Mouse (Mus musculus) forebrain, embryonic 12.5 days (tissue): ENCODE measurements at regions not wholly inside any gene's neighbourhood (a gene's known extent, or its start where the extent isn't known, plus 50 kb on each side); places are given as distances from the start of the nearest gene placed in this dataset.
"Not testable (repeated sequence)": the region's sequence is repeated elsewhere in the genome, so short reads cannot be mapped to it uniquely, and the experiment has no call there.

Source experiments
- ATAC-seq: fragments of 200-750 bp; cut with Nextera tagmentation; 2 replicates; pipeline ENCODE4 v1.8.0; 2017; ENCODE audit warnings: moderate TSS enrichment; ENCODE audit not compliant: low FRiP score
- H3K27ac ChIP-seq: fragments of 300-500 bp; sonication (generic); 2 replicates; pipeline ENCODE4 v1.5.1; 2016; ENCODE audit warnings: mild to moderate bottlenecking
- H3K27me3 ChIP-seq: fragments of 300-500 bp; sonication (generic); 2 replicates; pipeline ENCODE4 v1.6.1; 2016; ENCODE audit warnings: mild to moderate bottlenecking
- H3K36me3 ChIP-seq: fragments of 300-500 bp; sonication (generic); replicated peaks from 2 replicates; pipeline ENCODE4 v1.6.1; 2016; ENCODE audit warnings: mild to moderate bottlenecking
- H3K4me1 ChIP-seq: fragments of 300-500 bp; sonication (generic); 2 replicates; pipeline ENCODE4 v1.6.1; 2016
- H3K4me2 ChIP-seq: fragments of 300-500 bp; sonication (generic); 2 replicates; pipeline ENCODE4 v1.6.1; 2016; ENCODE audit warnings: mild to moderate bottlenecking, moderate library complexity
- H3K4me3 ChIP-seq: fragments of 300-500 bp; sonication (generic); replicated peaks from 2 replicates; pipeline ENCODE4 v1.5.1; 2016; ENCODE audit warnings: mild to moderate bottlenecking
- H3K9ac ChIP-seq: fragments of 300-500 bp; sonication (generic); 2 replicates; pipeline ENCODE4 v1.6.1; 2016; ENCODE audit warnings: mild to moderate bottlenecking
- H3K9me3 ChIP-seq: fragments of 300-500 bp; sonication (generic); 2 replicates; pipeline ENCODE4 v1.6.1; 2016
- WGBS: fragments of 180-500 bp; shearing (Covaris S2); methylation state at CpG from one replicate; pipeline ENCODE4 v1.1.7; 2016; 5-methylcytosine and 5-hydroxymethylcytosine counted together

DNA sequence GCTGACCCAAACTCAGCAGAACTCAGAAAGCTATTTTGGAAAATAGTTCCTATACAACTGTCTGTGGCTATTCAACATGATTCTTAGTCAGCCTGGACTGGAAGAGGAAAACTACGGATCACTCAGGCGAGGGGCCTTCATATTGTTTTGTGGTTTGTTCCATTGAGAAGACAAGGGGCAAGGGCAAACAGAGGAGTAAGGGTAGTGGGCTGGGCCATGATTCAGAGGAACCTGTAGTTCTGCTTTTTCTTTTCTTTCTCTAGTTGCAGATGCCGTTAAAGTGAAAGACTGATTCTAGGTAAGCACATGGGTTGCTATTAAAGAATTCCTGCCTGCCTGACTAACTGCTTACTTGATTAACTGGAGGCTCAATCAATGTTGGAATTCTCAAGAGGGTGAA, 129.8 kb upstream of the Teddm2 start:
- no peaks in the 10 kb centered on the region for H3K36me3 ChIP-seq
- no peaks in the 10 kb centered on the region for H3K27me3 ChIP-seq
- WGBS, result 71% methylated on average over 3 of the region's 3 CpGs
- H3K27ac ChIP-seq, result no peak overlapping the region
- H3K4me1 ChIP-seq, result peaks cover 3% of the 10 kb centered on the region; the same call in 1 of the 2 replicates
- ATAC-seq, result no peak
- H3K4me2 ChIP-seq, result no peak overlapping the region
- H3K9ac ChIP-seq, result no peak overlapping the region
- no peaks in the 10 kb centered on the region for H3K9me3 ChIP-seq
- H3K4me3 ChIP-seq, result no peak overlapping the region

DNA sequence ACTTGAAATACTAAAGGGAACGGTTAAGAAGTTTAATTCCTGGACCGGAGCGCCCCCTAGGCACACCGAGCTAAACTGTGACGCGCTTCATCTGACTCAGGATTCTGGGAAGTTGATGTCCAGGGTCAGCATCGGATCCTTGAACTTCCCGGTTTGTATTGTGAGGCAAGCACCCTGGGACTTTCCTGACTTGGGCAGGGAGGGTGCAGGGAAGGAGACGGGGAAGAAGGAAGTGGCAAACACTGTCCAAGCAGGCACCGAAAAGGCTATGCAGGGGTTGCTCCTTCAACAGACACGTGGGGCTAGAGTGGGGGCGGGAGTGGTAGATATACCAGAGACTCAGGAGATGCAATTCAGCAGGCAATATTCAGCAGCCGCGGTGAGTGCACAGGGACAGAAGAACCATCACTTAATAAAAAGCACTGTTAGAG, 132.7 kb upstream of the Teddm2 start:
- 16% methylated on average over 14 of the region's 14 CpGs for WGBS
- no peak overlapping the region for H3K9ac ChIP-seq
- no peak overlapping the region for H3K27ac ChIP-seq
- peaks cover 3% of the 10 kb centered on the region; the same call in 1 of the 2 replicates for H3K4me1 ChIP-seq
- H3K4me3 ChIP-seq, result no peak overlapping the region
- no peaks in the 10 kb centered on the region; the same call in 1 of the 2 replicates for H3K9me3 ChIP-seq
- H3K36me3 ChIP-seq, result no peaks in the 10 kb centered on the region
- H3K27me3 ChIP-seq, result no peaks in the 10 kb centered on the region
- ATAC-seq, result no peak
- peak overlapping the region; percentile 30 for H3K4me2 ChIP-seq

DNA sequence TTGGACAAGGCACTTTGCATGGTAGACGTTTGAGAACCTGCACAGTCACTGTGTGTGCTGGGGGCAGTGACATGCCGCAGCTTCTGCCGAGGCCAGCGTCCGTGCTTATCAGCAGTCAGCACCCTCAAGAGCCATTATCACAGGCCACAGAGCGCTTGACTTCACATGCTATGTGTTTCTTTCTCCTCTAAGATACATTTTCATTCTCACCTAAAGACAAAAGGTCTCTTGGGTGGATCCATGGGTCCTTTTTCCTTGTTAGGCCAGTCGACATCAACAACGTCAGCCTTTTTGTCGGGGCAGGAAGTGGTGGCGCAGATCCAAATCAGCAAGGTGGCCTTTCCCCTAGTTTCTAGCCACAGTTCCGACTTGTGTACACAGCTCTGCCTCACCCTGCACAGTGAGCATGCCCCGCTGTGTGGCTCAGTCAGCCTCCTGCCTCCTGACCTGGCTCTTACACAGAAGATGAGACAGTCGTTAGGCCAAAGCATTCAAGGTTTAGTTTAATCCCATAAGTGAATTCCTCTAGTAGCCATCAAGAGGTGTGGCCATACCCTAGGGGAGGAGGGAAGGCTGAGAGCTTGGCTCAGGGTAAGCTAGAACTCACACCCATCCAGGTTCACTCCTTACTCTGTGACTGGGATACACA, 134.1 kb upstream of the Teddm2 start:
- H3K27ac ChIP-seq, result 0 out of 2 replicates have a peak overlapping the region, but pooled peaks have one; percentile 36
- 82% methylated on average over 13 of the region's 13 CpGs for WGBS
- no peak overlapping the region for H3K9ac ChIP-seq
- no peaks in the 10 kb centered on the region for H3K36me3 ChIP-seq
- no peaks in the 10 kb centered on the region for H3K27me3 ChIP-seq
- H3K9me3 ChIP-seq, result no peaks in the 10 kb centered on the region; the same call in 1 of the 2 replicates
- peaks cover 3% of the 10 kb centered on the region; the same call in 1 of the 2 replicates for H3K4me1 ChIP-seq
- no peak for ATAC-seq
- H3K4me2 ChIP-seq, result no peak overlapping the region
- no peak overlapping the region for H3K4me3 ChIP-seq

DNA sequence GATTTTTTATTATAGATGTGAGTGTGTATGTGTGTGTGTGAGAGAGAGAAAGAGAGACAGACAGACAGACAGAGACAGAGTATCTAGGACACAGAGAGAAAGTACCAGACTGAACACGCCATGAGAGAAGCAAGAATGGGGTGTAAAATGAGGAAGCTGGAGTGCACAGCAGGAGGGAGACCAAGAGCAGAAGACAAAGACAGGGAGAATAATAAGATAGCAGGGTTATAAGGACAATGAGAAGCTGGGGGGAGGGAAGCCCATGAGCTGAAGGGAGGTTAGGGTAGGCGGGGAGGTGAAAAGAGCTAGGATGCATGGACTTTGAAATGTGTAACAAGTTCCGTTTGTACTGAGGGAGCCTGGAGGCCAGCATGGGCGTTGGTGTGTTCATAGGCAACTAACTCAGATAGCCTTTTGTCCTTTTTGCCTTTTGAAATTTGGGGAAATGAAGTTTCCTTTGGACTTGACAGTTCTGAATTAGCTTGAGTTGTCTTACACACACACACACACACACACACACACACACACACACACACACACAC, 136.8 kb upstream of the Teddm2 start:
- Histone ChIP-seq H3K9ac (no peak overlapping the region), H3K27ac (no peak overlapping the region), H3K4me2 (no peak overlapping the region), H3K36me3 (no peaks in the 10 kb centered on the region), H3K27me3 (no peaks in the 10 kb centered on the region), H3K4me1 (peaks cover 3% of the 10 kb centered on the region; the same call in 1 of the 2 replicates), H3K9me3 (no peaks in the 10 kb centered on the region; the same call in 1 of the 2 replicates), H3K4me3 (no peak overlapping the region)
- no peak for ATAC-seq
- WGBS, result 27% methylated on average over 4 of the region's 4 CpGs

DNA sequence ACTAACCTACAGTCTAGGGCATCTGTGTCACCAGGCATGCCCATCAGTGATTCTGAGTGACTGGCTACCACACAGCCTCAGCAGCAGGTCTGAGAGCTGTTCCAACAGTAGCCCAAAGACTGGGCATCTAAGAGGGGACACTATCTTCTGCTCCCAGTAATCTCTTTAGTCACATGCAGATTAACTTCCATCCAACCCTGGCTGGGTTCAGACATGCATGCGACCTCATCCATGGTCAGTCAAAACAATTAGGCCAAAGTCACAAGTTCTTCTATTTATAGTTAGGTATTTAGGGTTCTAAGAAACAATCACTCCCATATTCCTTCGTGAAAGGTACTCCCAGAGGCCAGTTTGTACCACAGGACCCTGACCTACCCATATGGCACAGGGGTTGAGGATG, 138.2 kb upstream of the Teddm2 start:
- H3K9ac ChIP-seq, result no peak overlapping the region
- H3K4me1 ChIP-seq, result no peaks in the 10 kb centered on the region
- no peak for ATAC-seq
- no peak overlapping the region for H3K4me2 ChIP-seq
- no peak overlapping the region for H3K27ac ChIP-seq
- H3K36me3 ChIP-seq, result no peaks in the 10 kb centered on the region
- WGBS, result 74% methylated on average over 2 of the region's 2 CpGs
- no peaks in the 10 kb centered on the region; the same call in 1 of the 2 replicates for H3K9me3 ChIP-seq
- H3K4me3 ChIP-seq, result no peak overlapping the region
- no peaks in the 10 kb centered on the region for H3K27me3 ChIP-seq

DNA sequence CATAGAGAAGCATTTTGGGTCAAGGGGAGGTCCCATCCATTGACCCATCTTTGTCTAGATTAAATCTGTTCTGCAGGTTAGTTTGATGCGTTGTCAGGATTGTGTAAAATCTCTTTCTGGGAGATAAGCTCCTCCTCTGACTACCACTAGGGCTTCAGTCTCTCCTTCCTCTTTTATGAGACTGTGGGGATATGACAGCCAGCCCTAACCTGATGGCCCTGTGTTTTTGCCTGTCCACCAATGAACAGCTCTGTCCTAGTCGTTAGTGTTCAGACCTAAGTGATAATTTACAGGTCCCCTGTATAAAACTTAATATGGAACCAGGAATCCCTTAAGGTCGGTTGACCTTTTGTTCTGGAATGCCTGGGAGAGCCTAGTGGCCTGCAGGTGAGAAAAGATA, 140.9 kb upstream of the Teddm2 start:
- Histone ChIP-seq H3K9me3 (no peaks in the 10 kb centered on the region; the same call in 1 of the 2 replicates), H3K9ac (no peak overlapping the region), H3K27ac (no peak overlapping the region), H3K4me1 (no peaks in the 10 kb centered on the region), H3K27me3 (no peaks in the 10 kb centered on the region), H3K4me3 (no peak overlapping the region), H3K36me3 (no peaks in the 10 kb centered on the region), H3K4me2 (no peak overlapping the region)
- no peak for ATAC-seq
- WGBS, result 82% methylated on average over 3 of the region's 3 CpGs

DNA sequence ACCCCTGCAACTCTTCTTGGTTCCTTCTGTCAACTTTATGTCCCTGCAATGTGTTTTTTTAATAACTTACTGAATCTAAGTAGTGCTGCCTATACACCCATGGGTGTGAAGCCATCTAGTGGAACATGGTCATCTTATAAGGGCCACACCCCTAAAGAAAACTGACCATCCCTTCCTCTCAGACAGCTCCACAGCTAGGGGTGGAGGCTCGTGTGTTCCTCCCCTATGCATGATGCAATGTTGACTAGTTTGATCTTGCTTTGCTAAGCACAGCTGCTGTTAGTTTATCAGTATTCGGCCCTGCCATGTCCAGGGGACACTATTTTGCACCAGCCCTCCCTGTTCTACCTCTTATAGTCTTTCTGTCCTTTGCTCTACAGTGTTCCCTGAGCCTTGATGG, 142.9 kb upstream of the Teddm2 start:
- no peaks in the 10 kb centered on the region for H3K36me3 ChIP-seq
- WGBS, result 71% methylated on average over 2 of the region's 2 CpGs

DNA sequence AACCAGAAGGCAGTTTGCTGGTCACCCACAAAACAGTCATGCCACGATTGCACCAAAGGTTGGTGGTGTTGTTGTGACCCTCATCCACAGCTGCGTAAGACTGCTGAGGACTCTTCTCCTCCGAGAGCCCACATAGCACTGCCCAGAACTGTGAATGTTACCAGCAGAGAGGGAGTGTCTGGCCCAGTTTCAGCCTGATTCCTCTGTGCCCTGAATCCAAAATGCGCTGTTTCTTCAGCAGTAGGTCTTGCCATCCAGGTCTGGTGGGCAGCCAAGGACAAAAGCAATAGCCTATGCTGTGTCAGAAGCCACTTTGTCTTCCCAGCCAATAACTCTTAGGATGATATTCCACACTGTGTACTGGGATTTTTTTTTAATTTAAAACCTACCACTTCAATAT, 144.7 kb upstream of the Teddm2 start:
- no peaks in the 10 kb centered on the region for H3K27me3 ChIP-seq
- H3K9ac ChIP-seq, result no peak overlapping the region
- H3K4me2 ChIP-seq, result no peak overlapping the region
- H3K36me3 ChIP-seq, result no peaks in the 10 kb centered on the region
- no peaks in the 10 kb centered on the region for H3K4me1 ChIP-seq
- WGBS, result 90% methylated on average over 4 of the region's 4 CpGs
- no peaks in the 10 kb centered on the region for H3K9me3 ChIP-seq
- H3K4me3 ChIP-seq, result no peak overlapping the region
- H3K27ac ChIP-seq, result no peak overlapping the region
- ATAC-seq, result no peak

More for the DNA sequence above, 142.9 kb upstream of the Teddm2 start:
- no peaks in the 10 kb centered on the region for H3K9me3 ChIP-seq
- no peak for ATAC-seq
- no peak overlapping the region for H3K9ac ChIP-seq
- no peak overlapping the region for H3K4me3 ChIP-seq
- H3K4me2 ChIP-seq, result no peak overlapping the region
- H3K27me3 ChIP-seq, result no peaks in the 10 kb centered on the region
- H3K27ac ChIP-seq, result no peak overlapping the region
- H3K4me1 ChIP-seq, result no peaks in the 10 kb centered on the region

DNA sequence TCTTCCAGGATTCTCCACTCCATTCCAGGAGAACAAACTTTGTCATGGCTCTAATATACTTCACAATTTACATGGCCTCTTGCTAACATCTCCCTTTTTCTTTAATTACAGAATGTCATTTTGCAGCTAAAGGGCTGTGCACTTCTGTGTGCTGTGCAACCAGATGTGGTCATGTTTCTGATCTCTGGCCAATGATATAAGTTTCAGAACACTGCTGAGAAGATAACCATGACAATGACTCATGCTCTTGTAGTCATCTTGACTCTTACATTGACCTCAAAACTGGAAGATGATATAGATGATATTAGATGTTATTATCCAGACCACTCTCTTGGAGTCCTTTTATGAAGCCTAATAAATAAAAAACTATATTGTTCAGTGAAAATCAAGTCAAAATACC, 145.9 kb upstream of the Teddm2 start:
- Histone ChIP-seq H3K36me3 (no peaks in the 10 kb centered on the region), H3K4me2 (no peak overlapping the region), H3K4me1 (no peaks in the 10 kb centered on the region), H3K4me3 (no peak overlapping the region), H3K27ac (no peak overlapping the region), H3K9me3 (no peaks in the 10 kb centered on the region), H3K9ac (no peak overlapping the region), H3K27me3 (no peaks in the 10 kb centered on the region)
- no peak for ATAC-seq

DNA sequence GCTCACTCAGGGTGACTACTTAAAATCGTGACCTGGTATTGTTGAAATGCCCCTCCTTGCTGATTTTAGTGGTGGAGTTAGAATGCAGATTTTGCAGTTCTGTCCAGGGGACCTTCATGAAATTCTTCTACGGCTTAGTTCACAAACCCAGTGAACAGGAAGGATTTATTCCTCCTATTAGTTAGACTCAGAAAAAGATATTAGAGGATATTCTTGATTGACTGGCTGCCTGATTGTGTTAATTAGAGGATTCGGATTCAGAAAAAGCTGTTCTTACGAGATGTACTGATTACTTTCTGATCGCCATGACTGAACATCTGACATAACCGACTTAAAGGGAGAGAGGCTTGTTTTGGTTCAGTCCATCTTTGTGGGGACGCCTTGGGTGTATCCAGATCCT, 147.3 kb upstream of the Zfp648 start:
- no peak overlapping the region for H3K4me3 ChIP-seq
- ATAC-seq, result no peak
- no peaks in the 10 kb centered on the region for H3K4me1 ChIP-seq
- 82% methylated on average over 7 of the region's 7 CpGs for WGBS
- H3K27me3 ChIP-seq, result no peaks in the 10 kb centered on the region
- H3K36me3 ChIP-seq, result no peaks in the 10 kb centered on the region
- no peaks in the 10 kb centered on the region for H3K9me3 ChIP-seq
- H3K9ac ChIP-seq, result no peak overlapping the region
- H3K27ac ChIP-seq, result no peak overlapping the region
- no peak overlapping the region for H3K4me2 ChIP-seq

DNA sequence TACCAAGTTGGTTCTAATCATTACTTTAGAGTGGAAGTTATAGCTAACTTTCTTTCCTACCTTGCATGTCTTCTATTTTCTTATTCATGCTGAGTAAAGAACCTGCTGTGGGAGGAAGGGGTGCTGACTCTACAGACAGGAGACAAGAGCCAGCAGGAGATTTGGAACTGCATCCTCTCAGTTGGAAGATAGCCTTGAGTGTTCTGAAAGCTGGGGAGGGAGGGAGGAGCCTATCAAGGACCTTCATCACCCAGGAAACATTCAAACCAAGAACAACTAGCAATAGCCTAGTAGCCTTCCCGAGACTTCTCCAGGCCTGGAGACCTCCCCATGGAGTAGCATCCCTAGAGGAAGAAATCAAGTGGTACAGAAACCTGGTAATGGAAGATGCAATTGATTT, 146.1 kb upstream of the Zfp648 start:
- H3K4me3 ChIP-seq, result no peak overlapping the region
- no peaks in the 10 kb centered on the region for H3K4me1 ChIP-seq
- ATAC-seq, result no peak
- no peak overlapping the region for H3K9ac ChIP-seq
- H3K36me3 ChIP-seq, result no peaks in the 10 kb centered on the region
- no peaks in the 10 kb centered on the region for H3K9me3 ChIP-seq
- H3K27me3 ChIP-seq, result no peaks in the 10 kb centered on the region
- no peak overlapping the region for H3K27ac ChIP-seq
- WGBS, result 91% methylated on average over 1 of the region's 1 CpGs
- no peak overlapping the region for H3K4me2 ChIP-seq

DNA sequence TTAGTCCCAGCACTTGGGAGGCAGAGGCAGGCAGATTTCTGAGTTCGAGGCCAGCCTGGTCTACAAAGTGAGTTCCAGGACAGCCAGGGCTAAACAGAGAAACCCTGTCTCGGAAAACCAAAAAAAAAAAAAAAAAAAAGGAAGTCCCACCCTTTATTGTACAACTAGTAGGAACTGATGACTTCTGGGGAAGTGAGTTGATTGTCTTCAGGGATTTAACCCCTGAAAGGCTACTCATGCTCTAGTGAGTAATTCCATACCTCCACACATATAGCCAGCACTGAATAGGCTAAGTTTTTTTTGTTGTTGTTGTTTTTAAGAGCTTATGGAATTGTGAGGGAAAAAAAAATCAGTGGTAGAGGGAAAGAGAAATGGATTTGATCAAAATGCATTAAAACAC, 139.6 kb upstream of the Zfp648 start:
- not testable (repeated sequence) for H3K4me2 ChIP-seq, H3K36me3 ChIP-seq, H3K27ac ChIP-seq, H3K27me3 ChIP-seq, H3K9me3 ChIP-seq, H3K9ac ChIP-seq, H3K4me3 ChIP-seq, H3K4me1 ChIP-seq, ATAC-seq
- 73% methylated on average over 2 of the region's 2 CpGs for WGBS

DNA sequence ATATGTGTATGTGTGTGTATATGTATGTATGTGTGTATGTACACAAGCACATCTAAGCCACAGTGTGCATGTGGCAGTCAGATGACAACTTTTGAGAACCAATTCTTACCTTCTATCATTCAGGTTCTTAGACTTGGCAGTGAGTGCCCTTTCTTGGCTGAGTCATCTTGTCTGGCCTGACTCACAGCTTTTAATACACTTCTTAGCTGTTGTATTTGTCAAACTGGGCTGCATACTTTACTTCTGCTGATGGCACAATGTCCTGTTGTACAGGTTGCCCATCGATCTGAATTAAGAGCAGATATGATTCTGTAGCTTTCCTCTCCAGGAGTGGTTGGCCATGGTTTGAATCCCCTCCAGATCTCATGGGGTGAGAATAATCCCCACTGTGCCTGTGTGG, 139.1 kb upstream of the Zfp648 start:
- no peaks in the 10 kb centered on the region for H3K9me3 ChIP-seq
- 88% methylated on average over 1 of the region's 1 CpGs for WGBS

More for the DNA sequence above, 139.1 kb upstream of the Zfp648 start:
- Histone ChIP-seq H3K27me3 (no peaks in the 10 kb centered on the region), H3K36me3 (no peaks in the 10 kb centered on the region), H3K4me1 (no peaks in the 10 kb centered on the region), H3K27ac (no peak overlapping the region), H3K4me2 (no peak overlapping the region), H3K9ac (no peak overlapping the region), H3K4me3 (no peak overlapping the region)
- ATAC-seq, result no peak
